Mouse (Mus musculus) myocyte (in vitro differentiated cells): ENCODE results near the gene Tmem274.

Experiments
- CEBPB ChIP-seq: IDR thresholded peaks from 2 replicates; pipeline ENCODE4 v1.6.1; 2011; ENCODE audit warnings: mild to moderate bottlenecking, moderate library complexity; ENCODE audit not compliant: poor library complexity, insufficient read depth, severe bottlenecking
- E2F4 ChIP-seq: IDR thresholded peaks from one replicate; pipeline ENCODE4 v1.6.1; 2011; ENCODE audit warnings: mild to moderate bottlenecking, control low read depth, moderate library complexity; ENCODE audit not compliant: insufficient read depth
- MAX ChIP-seq: IDR thresholded peaks from one replicate; pipeline ENCODE4 v1.6.1; 2011; ENCODE audit warnings: low read depth, mild to moderate bottlenecking, control low read depth
- POLR2A ChIP-seq: IDR thresholded peaks from one replicate; pipeline ENCODE4 v1.6.1; 2011; ENCODE audit warnings: low read depth, mild to moderate bottlenecking, control low read depth, moderate library complexity; ENCODE audit not compliant: insufficient read length
- POLR2AphosphoS2 ChIP-seq: IDR thresholded peaks from one replicate; pipeline ENCODE4 v1.6.1; 2011; ENCODE audit warnings: low read depth, control low read depth; ENCODE audit not compliant: insufficient read length
- SRF ChIP-seq: IDR thresholded peaks from one replicate; pipeline ENCODE4 v1.6.1; 2011; ENCODE audit warnings: low read depth; ENCODE audit not compliant: control insufficient read depth, insufficient read length
- TCF12 ChIP-seq: IDR thresholded peaks from one replicate; pipeline ENCODE4 v1.6.1; 2011; ENCODE audit warnings: mild to moderate bottlenecking, control low read depth; ENCODE audit not compliant: poor library complexity, insufficient read depth, severe bottlenecking

- no peak for TF ChIP-seq MAX
- no peak for TF ChIP-seq CEBPB
- TF ChIP-seq POLR2AphosphoS2: no peak
- no peak for TF ChIP-seq SRF
- TF ChIP-seq TCF12: no peak
- no peak for TF ChIP-seq E2F4
- TF ChIP-seq POLR2A: no peak
Measured at GRCm38 (mm10) chr4:149527621-149528354, 50.6 kb downstream of the Tmem274 start.
